Mouse (Mus musculus) CH12.LX (cell line): Measurements from ENCODE around the gene Fry. TPM values are rescaled to one million over a fixed set of nuclear protein-coding genes. Genes with fewer than 3 reads are reported as not detected.

Experiments
- DNase-seq: peaks from one replicate; pipeline ENCODE4 v3.0.0-alpha.2; 2013; ENCODE audit errors: extremely low read depth
- H3K27ac ChIP-seq: 2 replicates; pipeline ENCODE4 v1.5.1; 2012; ENCODE audit warnings: low read depth, mild to moderate bottlenecking, control low read depth, moderate library complexity; ENCODE audit not compliant: insufficient read depth
- H3K27me3 ChIP-seq: replicated peaks from 2 replicates; pipeline ENCODE3; 2012; ENCODE audit warnings: inconsistent platforms
- H3K36me3 ChIP-seq, 2 experiments: replicated peaks in 1 of 2; 2 replicates each; pipeline versions ENCODE3 to v1.6.1; 2012; ENCODE audit warnings: inconsistent platforms in 1 of 2, low read length in 1 of 2, mild to moderate bottlenecking in 1 of 2, mixed read lengths in 1 of 2, moderate library complexity in 1 of 2; ENCODE audit not compliant: control insufficient read depth in 1 of 2, insufficient read depth in 1 of 2
- H3K4me1 ChIP-seq, 2 experiments: 2 replicates each; pipeline ENCODE4 v1.6.1; 2012; ENCODE audit warnings: inconsistent platforms in 1 of 2, moderate library complexity in 1 of 2; ENCODE audit not compliant: insufficient read depth in 2 of 2, control insufficient read depth in 1 of 2
- H3K4me2 ChIP-seq: 2 replicates; pipeline ENCODE4 v1.6.1; 2012; ENCODE audit warnings: low read depth, mild to moderate bottlenecking, control low read depth; ENCODE audit not compliant: poor library complexity, insufficient read depth, severe bottlenecking
- H3K4me3 ChIP-seq, 3 experiments: fragments of 150-350 bp in 1 of 3; sonication (generic) in 1 of 3; replicated peaks in 1 of 3; 2 replicates each; pipeline versions ENCODE3 to v1.5.1; 2011 to 2012; ENCODE audit warnings: low read depth in 2 of 3, low read length in 2 of 3, mild to moderate bottlenecking in 2 of 3, moderate library complexity in 2 of 3, control low read depth in 1 of 3, improper control_type of control experiment in 1 of 3, inconsistent platforms in 1 of 3, mixed read lengths in 1 of 3; ENCODE audit not compliant: poor library complexity in 1 of 3
- H3K79me2 ChIP-seq: replicated peaks from 2 replicates; pipeline ENCODE4 v1.6.1; 2012; ENCODE audit warnings: mild to moderate bottlenecking, moderate library complexity; ENCODE audit not compliant: control insufficient read depth, poor library complexity, insufficient read depth, severe bottlenecking; ENCODE audit errors: extremely low read depth
- H3K9ac ChIP-seq: 2 replicates; pipeline ENCODE4 v1.6.1; 2012; ENCODE audit warnings: low read depth, mild to moderate bottlenecking, control low read depth, moderate library complexity; ENCODE audit not compliant: insufficient read depth
- H3K9me3 ChIP-seq: replicated peaks from 2 replicates; pipeline ENCODE3; 2012; ENCODE audit warnings: low read length, inconsistent platforms, mixed read lengths
- BHLHE40 ChIP-seq: IDR thresholded peaks from 2 replicates; pipeline ENCODE4 v1.6.1; 2011; ENCODE audit warnings: mild to moderate bottlenecking, low read depth, low read length, improper control_type of control experiment
- CHD2 ChIP-seq: IDR thresholded peaks from 2 replicates; pipeline ENCODE4 v1.6.1; 2011; ENCODE audit warnings: low read length, improper control_type of control experiment
- CTCF ChIP-seq, 2 experiments: IDR thresholded peaks in 1 of 2; conservative IDR thresholded peaks in 1 of 2; 2 replicates each; pipeline ENCODE4 v1.5.1; 2011 to 2012; ENCODE audit warnings: low read depth in 2 of 2, low read length in 2 of 2, improper control_type of control experiment in 1 of 2, inconsistent platforms in 1 of 2, mild to moderate bottlenecking in 1 of 2, moderate library complexity in 1 of 2
- ELF1 ChIP-seq: IDR thresholded peaks from 2 replicates; pipeline ENCODE4 v1.6.1; 2014; ENCODE audit warnings: low read depth, mild to moderate bottlenecking, inconsistent platforms, low read length, improper control_type of control experiment
- ETS1 ChIP-seq: conservative IDR thresholded peaks from 2 replicates; pipeline ENCODE4 v1.6.1; 2012; ENCODE audit warnings: low read depth, mild to moderate bottlenecking, inconsistent platforms, low read length, improper control_type of control experiment, moderate library complexity
- GABPA ChIP-seq: IDR thresholded peaks from 2 replicates; pipeline ENCODE4 v1.6.1; 2012; ENCODE audit warnings: low read depth, low read length, improper control_type of control experiment, inconsistent platforms; ENCODE audit not compliant: insufficient replicate concordance
- HCFC1 ChIP-seq: IDR thresholded peaks from 2 replicates; pipeline ENCODE4 v1.6.1; 2012; ENCODE audit warnings: low read depth, mild to moderate bottlenecking, inconsistent platforms, low read length, improper control_type of control experiment
- KAT2A ChIP-seq: IDR thresholded peaks from 2 replicates; pipeline ENCODE4 v1.6.1; 2012; ENCODE audit warnings: low read length, improper control_type of control experiment, inconsistent platforms; ENCODE audit not compliant: insufficient replicate concordance
- MAX ChIP-seq: IDR thresholded peaks from 2 replicates; pipeline ENCODE4 v1.6.1; 2011; ENCODE audit warnings: low read length, improper control_type of control experiment
- MEF2A ChIP-seq: IDR thresholded peaks from 2 replicates; pipeline ENCODE4 v1.6.1; 2014; ENCODE audit warnings: low read depth, mild to moderate bottlenecking, inconsistent platforms, low read length, improper control_type of control experiment, borderline replicate concordance
- MYC ChIP-seq: IDR thresholded peaks from 2 replicates; pipeline ENCODE4 v1.6.1; 2011; ENCODE audit warnings: low read depth, mild to moderate bottlenecking, improper control_type of control experiment, low read length
- PAX5 ChIP-seq: IDR thresholded peaks from 2 replicates; pipeline ENCODE4 v1.6.1; 2012; ENCODE audit warnings: low read length, inconsistent platforms, mixed read lengths
- POLR2A ChIP-seq: IDR thresholded peaks from 2 replicates; pipeline ENCODE4 v1.6.1; 2011; ENCODE audit warnings: low read depth, mild to moderate bottlenecking, improper control_type of control experiment, low read length
- POLR2AphosphoS2 ChIP-seq: IDR thresholded peaks from 2 replicates; pipeline ENCODE4 v1.6.1; 2011; ENCODE audit warnings: low read depth, low read length, improper control_type of control experiment
- RCOR1 ChIP-seq: conservative IDR thresholded peaks from 2 replicates; pipeline ENCODE4 v1.6.1; 2012; ENCODE audit warnings: low read depth, mild to moderate bottlenecking, inconsistent platforms, low read length, improper control_type of control experiment
- SIN3A ChIP-seq: IDR thresholded peaks from 2 replicates; pipeline ENCODE4 v1.6.1; 2012; ENCODE audit warnings: low read length, improper control_type of control experiment, inconsistent platforms
- SMC3 ChIP-seq: IDR thresholded peaks from 2 replicates; pipeline ENCODE4 v1.6.1; 2011; ENCODE audit warnings: low read depth, low read length, improper control_type of control experiment
- TBP ChIP-seq: conservative IDR thresholded peaks from 2 replicates; pipeline ENCODE4 v1.6.1; 2011; ENCODE audit warnings: low read depth, low read length, improper control_type of control experiment
- TCF12 ChIP-seq: IDR thresholded peaks from 2 replicates; pipeline ENCODE4 v1.6.1; 2014; ENCODE audit warnings: low read depth, mild to moderate bottlenecking, inconsistent platforms, low read length, improper control_type of control experiment
- UBTF ChIP-seq: IDR thresholded peaks from 2 replicates; pipeline ENCODE4 v1.6.1; 2012; ENCODE audit warnings: low read depth, mild to moderate bottlenecking, inconsistent platforms, low read length, improper control_type of control experiment, moderate library complexity
- ZC3H11A ChIP-seq: IDR thresholded peaks from 2 replicates; pipeline ENCODE4 v1.6.1; 2012; ENCODE audit warnings: low read depth, mild to moderate bottlenecking, inconsistent platforms, low read length, improper control_type of control experiment
- ZKSCAN1 ChIP-seq: IDR thresholded peaks from 2 replicates; pipeline ENCODE4 v1.6.1; 2012; ENCODE audit warnings: low read depth, inconsistent platforms, low read length, improper control_type of control experiment, borderline replicate concordance
- ZMIZ1 ChIP-seq: IDR thresholded peaks from 2 replicates; pipeline ENCODE4 v1.6.1; 2012; ENCODE audit warnings: low read depth, mild to moderate bottlenecking, inconsistent platforms, low read length, improper control_type of control experiment
- dilution Hi-C: fragments of 300-500 bp; cut with MboI; formaldehyde crosslinking; loops from 2 replicates; pipeline ENCODE4 v1.14.3; 2020; ENCODE audit warnings: low sequenced_read_pairs; ENCODE audit not compliant: extremely low pct_unique_long_range_greater_than_20kb, extremely low pct_ligation_motif_present
- in situ Hi-C: fragments of 300-500 bp; cut with MboI; formaldehyde crosslinking; loops from 3 replicates; pipeline ENCODE4 v1.14.3; 2019; ENCODE audit warnings: low sequenced_read_pairs, low pct_ligation_motif_present, low pct_unique_long_range_greater_than_20kb, mixed read lengths
- polyA plus RNA-seq: library from polyadenylated mRNA; unstranded; fragments of >175 nt; gene quantifications from 2 replicates; pipeline ENCODE4 v1.2.1, GENCODE M21; 2012; ENCODE audit warnings: low read depth; ENCODE audit not compliant: insufficient read length
- total RNA-seq, 2 experiments: library from RNA; depleted of rRNA; stranded (reverse); fragments of 300-350 nt in 1 of 2; fragments of >200 nt in 1 of 2; gene quantifications; 2 replicates each; pipeline ENCODE4 v1.2.3; 2012 to 2014

Fry gene
- total and polyA plus RNA-seq, 3 experiments, result 0.34 to 0.80 (median 0.34) TPM

DNA sequence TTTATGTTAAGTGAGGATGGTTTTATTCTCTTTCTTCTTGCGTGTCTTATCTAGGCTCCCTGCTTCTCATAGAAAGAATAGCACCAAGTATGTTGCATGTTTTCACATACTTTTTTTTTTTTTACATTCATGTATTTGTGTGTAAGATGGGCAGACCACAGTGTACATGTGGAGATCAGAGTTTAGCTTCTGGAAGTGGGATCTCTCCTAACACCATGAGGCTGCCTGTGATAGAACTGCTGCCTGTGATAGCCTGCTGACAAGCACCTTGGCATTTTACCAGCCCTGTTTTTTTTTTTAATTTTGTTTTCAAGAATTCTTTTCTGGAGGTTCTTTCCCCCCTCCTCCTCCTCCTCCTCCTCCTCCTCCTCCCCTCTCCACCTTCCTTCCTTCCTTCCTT, 59.3 kb downstream of the Fry start:
- Histone ChIP-seq H3K4me2 (no peak overlapping the region), H3K36me3 (no peaks in the 10 kb centered on the region), H3K4me1 (no peaks in the 10 kb centered on the region), H3K4me3 (no peak overlapping the region), H3K27ac (no peak overlapping the region), H3K9me3 (peaks cover 45% of the 10 kb centered on the region), H3K9ac (no peak overlapping the region), H3K79me2 (no peaks in the 10 kb centered on the region), H3K27me3 (no peaks in the 10 kb centered on the region)
- DNase-seq, result no peak
- TF ChIP-seq BHLHE40 (no peak), POLR2AphosphoS2 (no peak), ZKSCAN1 (no peak), MYC (no peak), ZC3H11A (no peak), UBTF (no peak), MAX (no peak), POLR2A (no peak), PAX5 (no peak), KAT2A (no peak), CHD2 (no peak), ELF1 (no peak), SIN3A (no peak), ETS1 (no peak), GABPA (no peak), HCFC1 (no peak), SMC3 (no peak), TCF12 (no peak)
- in situ Hi-C loops (no loop called here), dilution Hi-C loops (no loop called here)

DNA sequence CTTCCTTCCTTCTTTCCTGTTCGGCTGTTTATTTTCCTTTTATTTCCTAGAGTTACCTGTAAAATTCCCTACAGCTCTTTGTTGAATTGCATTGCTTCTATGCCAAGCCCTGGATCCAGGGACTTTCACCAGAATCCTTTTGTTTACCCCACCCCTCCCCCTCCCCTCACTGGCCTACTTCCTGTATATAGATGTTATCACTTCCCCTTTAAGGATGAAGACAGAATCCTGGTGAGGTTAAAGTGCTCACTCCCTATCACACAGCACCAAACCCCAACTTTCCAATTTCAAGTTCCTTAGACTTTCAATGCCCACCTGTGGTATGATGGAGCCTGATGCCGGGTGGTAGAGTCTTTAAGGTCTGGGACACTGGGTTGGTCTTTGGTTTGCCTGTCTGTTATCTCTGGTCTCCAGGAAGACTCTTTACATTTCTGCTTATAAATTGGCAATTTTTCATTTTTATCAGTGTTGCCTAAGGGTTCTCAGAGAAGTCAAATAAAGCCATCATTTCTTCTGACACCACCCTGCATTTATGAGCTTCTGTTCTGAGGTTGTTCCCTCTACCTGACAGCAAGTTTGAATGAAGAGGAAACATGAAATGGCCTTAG, 59.9 kb downstream of the Fry start:
- Histone ChIP-seq H3K4me1 (no peaks in the 10 kb centered on the region), H3K4me3 (no peak overlapping the region), H3K27me3 (no peaks in the 10 kb centered on the region), H3K4me2 (no peak overlapping the region), H3K79me2 (no peaks in the 10 kb centered on the region), H3K36me3 (no peaks in the 10 kb centered on the region), H3K27ac (no peak overlapping the region), H3K9me3 (peaks cover 45% of the 10 kb centered on the region), H3K9ac (no peak overlapping the region)
- dilution Hi-C loops (no loop called here), in situ Hi-C loops (no loop called here)
- no peak for DNase-seq
- no peak for TF ChIP-seq RCOR1
- no peak for TF ChIP-seq CHD2
- TF ChIP-seq SIN3A, result no peak
- no peak for TF ChIP-seq ZC3H11A
- no peak for TF ChIP-seq MEF2A
- no peak for TF ChIP-seq TBP
- TF ChIP-seq ZMIZ1, result no peak
- TF ChIP-seq CTCF (conservative IDR thresholded peaks at IDR 0.05 in 1 of 2, IDR thresholded peaks at IDR 0.05 in 1 of 2; ENCODE audit: low read depth in 2 of 2, low read length in 2 of 2), result no peak
- TF ChIP-seq, all 38 proteins: peak for 0
